9 mouse cellular contexts compared by ENCODE assay signal in the genomic region with DNA sequence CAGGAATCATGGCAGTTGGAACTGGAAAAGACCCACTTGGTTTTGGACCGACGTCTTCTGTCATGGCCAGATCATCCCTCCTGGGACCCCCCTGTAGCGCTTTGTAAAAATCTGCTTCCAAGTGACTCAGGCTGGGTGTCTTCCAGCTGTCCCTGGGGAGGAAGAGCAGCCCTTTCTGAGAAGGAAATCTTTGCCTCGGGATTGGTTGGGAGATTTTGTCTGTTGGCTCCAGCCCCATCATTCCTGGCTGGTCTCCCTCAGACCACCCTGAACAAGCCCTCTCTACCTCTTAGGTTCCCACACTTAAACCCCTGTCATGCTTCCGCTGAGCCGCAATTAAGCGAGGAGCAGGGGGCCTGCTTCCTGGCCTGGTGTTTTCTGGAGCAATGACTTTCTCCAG.
DNase-seq lines count a peak whose midpoint lies in the region; ATAC-seq and TF ChIP-seq lines count a peak whose summit lies in the region.
"Had no signal": no experiment of that assay in that cellular context is flagged by ENCODE, and none has a peak within 500 bp of the region (broad histone marks: within the 10 kb centered on the region; RNA-seq: fewer than 3 reads in every experiment).

No protein-coding gene starts in this region.

- TF ChIP-seq POLR2A in kidney, adult 2 months (IDR thresholded peaks at IDR 0.05; ENCODE audit: low read depth, low read length): no peak

- H3K9me3 ChIP-seq in embryonic facial prominence, embryonic 10.5 days: no peaks in the 10 kb centered on the region
- H3K9me3 ChIP-seq in midbrain, embryonic 16.5 days (replicated peaks; ENCODE audit: control insufficient read depth, low read length, poor library complexity, severe bottlenecking): no peaks in the 10 kb centered on the region
- H3K9me3 ChIP-seq: megakaryocyte, embryonic 14.5 days had no signal

- H3K27ac ChIP-seq in kidney, adult 2 months (ENCODE audit: insufficient read depth, low read depth, low read length): peak overlapping the region; percentile 55; the same call in 1 of the 2 replicates
- H3K27ac ChIP-seq in embryonic facial prominence, embryonic 10.5 days (replicated peaks): peak overlapping the region; percentile 16; the same call in 1 of the 2 replicates
- H3K27ac ChIP-seq in midbrain, embryonic 16.5 days (ENCODE audit: low read length): no peak overlapping the region

- WGBS in kidney, adult 2 months: 61% methylated on average over 7 of the region's 7 CpGs
- 62% methylated on average over 7 of the region's 7 CpGs for WGBS in embryonic facial prominence, embryonic 10.5 days
- 78% methylated on average over 7 of the region's 7 CpGs for WGBS in midbrain, embryonic 16.5 days

- H3K4me3 ChIP-seq in kidney, adult 2 months (ENCODE audit: insufficient read depth, low read depth, low read length): no peak overlapping the region
- H3K4me3 ChIP-seq in embryonic facial prominence, embryonic 10.5 days: no peak overlapping the region
- H3K4me3 ChIP-seq in midbrain, embryonic 16.5 days (ENCODE audit: low read depth, low read length): no peak overlapping the region
- H3K4me3 ChIP-seq: megakaryocyte, embryonic 14.5 days had no signal

- no peaks in the 10 kb centered on the region for H3K36me3 ChIP-seq in kidney, adult 2 months (ENCODE audit: control insufficient read depth, insufficient read depth, low read length)
- H3K36me3 ChIP-seq in embryonic facial prominence, embryonic 10.5 days (replicated peaks): peaks cover 10% of the 10 kb centered on the region; the same call in 1 of the 2 replicates
- H3K36me3 ChIP-seq in midbrain, embryonic 16.5 days (ENCODE audit: control insufficient read depth, insufficient read depth, low read length): no peaks in the 10 kb centered on the region

- no peak for ATAC-seq in midbrain, embryonic 16.5 days
- ATAC-seq in frontal cortex, adult (ENCODE audit: low TSS enrichment): no peak

- H3K4me1 ChIP-seq in kidney, adult 2 months (ENCODE audit: control insufficient read depth, insufficient read depth, low read length): peaks cover 17% of the 10 kb centered on the region
- peaks cover 65% of the 10 kb centered on the region for H3K4me1 ChIP-seq in embryonic facial prominence, embryonic 10.5 days
- H3K4me1 ChIP-seq in midbrain, embryonic 16.5 days (ENCODE audit: control insufficient read depth, insufficient read depth, low read length): 0 out of 2 replicates have a peak, but pooled peaks cover 3% of the 10 kb centered on the region

- H3K4me2 ChIP-seq in midbrain, embryonic 16.5 days (ENCODE audit: low read length): no peak overlapping the region

- no peak overlapping the region for H3K9ac ChIP-seq in midbrain, embryonic 16.5 days (ENCODE audit: low read depth, low read length)

- no peaks in the 10 kb centered on the region for H3K27me3 ChIP-seq in kidney, adult 2 months (replicated peaks; ENCODE audit: control insufficient read depth, insufficient read depth, low read length)
- H3K27me3 ChIP-seq in embryonic facial prominence, embryonic 10.5 days (replicated peaks; ENCODE audit: low read depth, poor library complexity, severe bottlenecking): 0 out of 2 replicates have a peak, but pooled peaks cover 5% of the 10 kb centered on the region
- H3K27me3 ChIP-seq in midbrain, embryonic 16.5 days (ENCODE audit: control insufficient read depth, insufficient read depth, low read depth, low read length): no peaks in the 10 kb centered on the region

- no peak for TF ChIP-seq CTCF in kidney, adult 2 months (conservative IDR thresholded peaks at IDR 0.05; ENCODE audit: insufficient read depth, insufficient read length, low read depth, low read length)

- no peak for DNase-seq in kidney, adult 2 months
- DNase-seq in kidney, adult 18-20 months: no peak
- no peak for DNase-seq in embryonic facial prominence, embryonic 10.5 days (ENCODE audit: low spot score)
- peak; percentile 85 to 89 for DNase-seq in heart, adult 9 months (ENCODE audit: low spot score in 2 of 2)
- peak; percentile 61 for DNase-seq in kidney, postnatal 14 days
- no peak for DNase-seq in cerebellum, adult 11 months

Comparison
In these comparisons a context has a peak if more than half of its experiments do, and no peak if none do; other contexts are left out.
1. DNase-seq: peak in heart, adult 9 months (2 of 2) and kidney, postnatal 14 days (single experiment); none in kidney, adult 2 months (single experiment), kidney, adult 18-20 months (single experiment), embryonic facial prominence, embryonic 10.5 days (single experiment) and cerebellum, adult 11 months (single experiment).